Mouse (Mus musculus) liver, embryonic 14.5 days (tissue): Measurements from ENCODE around the gene Atg101. TPM values are rescaled to one million over a fixed set of nuclear protein-coding genes. Genes with fewer than 3 reads are reported as not detected.

Experiments used
- ATAC-seq: fragments of 200-750 bp; cut with Nextera tagmentation; 2 replicates; pipeline ENCODE4 v1.8.0; 2017; ENCODE audit warnings: moderate number of reproducible peaks, mild to moderate bottlenecking, moderate library complexity; ENCODE audit not compliant: insufficient read depth
- DNase-seq, 3 experiments: peaks; one replicate each; pipeline ENCODE4 v3.0.0-alpha.2; 2012 to 2013; ENCODE audit warnings: low read depth in 3 of 3, low spot score in 3 of 3
- H3K27ac ChIP-seq: fragments of 300-500 bp; sonication (generic); 2 replicates; pipeline ENCODE4 v1.5.1; 2014; ENCODE audit warnings: moderate library complexity, mild to moderate bottlenecking, control low read depth, inconsistent platforms
- H3K27me3 ChIP-seq: fragments of 300-500 bp; sonication (generic); 2 replicates; pipeline ENCODE4 v1.6.1; 2014; ENCODE audit warnings: mild to moderate bottlenecking, low read length, moderate library complexity; ENCODE audit not compliant: control insufficient read depth, insufficient read depth
- H3K36me3 ChIP-seq: fragments of 300-500 bp; sonication (generic); replicated peaks from 2 replicates; pipeline ENCODE4 v1.6.1; 2014; ENCODE audit warnings: low read depth; ENCODE audit not compliant: control insufficient read depth, insufficient read depth
- H3K4me1 ChIP-seq, 2 experiments: fragments of 200-500 bp in 1 of 2; fragments of 300-500 bp in 1 of 2; sonication (generic) in 1 of 2; replicated peaks; 2 replicates each; pipeline ENCODE4 v1.6.1; 2012 to 2014; ENCODE audit warnings: antibody characterized with exemption in 1 of 2, inconsistent platforms in 1 of 2, low read length in 1 of 2; ENCODE audit not compliant: control insufficient read depth in 2 of 2, insufficient read depth in 2 of 2
- H3K4me2 ChIP-seq: fragments of 300-500 bp; sonication (generic); 2 replicates; pipeline ENCODE4 v1.6.1; 2014; ENCODE audit warnings: low read depth, mild to moderate bottlenecking, control low read depth, moderate library complexity
- H3K4me3 ChIP-seq, 2 experiments: fragments of 200-500 bp in 1 of 2; fragments of 300-500 bp in 1 of 2; sonication (generic) in 1 of 2; 2 replicates each; pipeline ENCODE4 v1.5.1; 2012 to 2014; ENCODE audit warnings: low read depth in 2 of 2, low read length in 2 of 2, mild to moderate bottlenecking in 2 of 2, control low read depth in 1 of 2, inconsistent platforms in 1 of 2, moderate library complexity in 1 of 2; ENCODE audit not compliant: insufficient read depth in 1 of 2
- H3K9ac ChIP-seq: fragments of 300-500 bp; sonication (generic); replicated peaks from 2 replicates; pipeline ENCODE4 v1.6.1; 2014; ENCODE audit warnings: mild to moderate bottlenecking, control low read depth, moderate library complexity
- H3K9me3 ChIP-seq: fragments of 300-500 bp; sonication (generic); 2 replicates; pipeline ENCODE4 v1.6.1; 2016; ENCODE audit warnings: low read length, mixed read lengths; ENCODE audit not compliant: control insufficient read depth
- CTCF ChIP-seq: IDR thresholded peaks from 2 replicates; pipeline ENCODE4 v1.5.1; 2016; ENCODE audit warnings: antibody characterized with exemption, low read depth, control low read depth
- EP300 ChIP-seq: IDR thresholded peaks from 2 replicates; pipeline ENCODE4 v1.6.1; 2016; ENCODE audit warnings: antibody characterized with exemption, low read depth
- WGBS: fragments of 180-500 bp; shearing (Covaris S2); extraction: QIAGEN DNeasy Blood & Tissue Kit; methylation state at CpG from one replicate; pipeline ENCODE4 v1.1.7; 2014; ENCODE audit not compliant: insufficient replicate concordance; 5-methylcytosine and 5-hydroxymethylcytosine counted together
- polyA plus RNA-seq, 2 experiments: library from polyadenylated mRNA; depleted of rRNA in 1 of 2; stranded (reverse) in 1 of 2; unstranded in 1 of 2; fragments of >200 nt; fragmentation: Nextera tagmentation in 1 of 2; extraction: Ambion mirVana in 1 of 2; gene quantifications; 2 replicates each; pipeline versions ENCODE4 v1.2.1 to v1.2.3; 2012 to 2014

Gene Atg101
- polyA plus RNA-seq, 2 experiments, result 17.2 to 23.7 TPM

DNA sequence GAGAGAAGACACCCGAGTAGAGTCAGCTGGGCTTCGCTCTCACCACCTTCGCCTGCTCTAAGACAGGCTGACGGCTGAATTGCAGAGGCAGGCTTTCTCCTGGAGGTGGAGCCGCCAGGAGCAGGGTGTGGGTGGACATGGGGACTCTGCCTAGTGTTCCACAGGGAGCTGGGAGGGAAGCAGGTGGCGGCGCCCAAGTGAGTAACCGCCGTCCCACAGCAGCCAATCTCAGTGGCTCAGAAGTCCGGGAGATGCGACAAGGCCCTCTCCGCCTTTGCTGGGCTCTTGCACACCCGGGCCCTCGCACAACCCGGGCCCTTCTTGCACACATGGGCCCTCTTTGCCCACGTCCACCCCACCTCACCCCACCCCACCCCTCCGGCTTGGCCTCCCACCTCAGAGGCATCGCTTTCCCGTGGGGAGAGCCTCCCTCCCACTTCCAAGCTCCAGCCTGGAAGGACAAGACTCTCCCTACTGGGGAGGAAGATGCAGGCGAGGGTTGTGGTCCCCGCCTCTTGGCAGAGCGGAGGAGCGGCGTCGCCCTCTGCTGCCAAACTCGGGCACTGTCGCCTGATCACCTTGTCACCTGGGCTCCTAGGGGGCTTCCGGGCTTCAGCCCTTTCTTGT lies 45.1 kb upstream of the Atg101 start:
- Histone ChIP-seq H3K27ac (no peak overlapping the region), H3K4me2 (no peak overlapping the region), H3K4me1 (peaks cover 0 to 4% of the 10 kb centered on the region in 2 experiments; a peak in 2 of 4 replicates), H3K9ac (no peak overlapping the region), H3K9me3 (no peaks in the 10 kb centered on the region), H3K36me3 (no peaks in the 10 kb centered on the region), H3K4me3 (no peak overlapping the region), H3K27me3 (no peaks in the 10 kb centered on the region; the same call in 1 of the 2 replicates)
- TF ChIP-seq EP300 (no peak), CTCF (peak; percentile 62)
- ATAC-seq (no peak), DNase-seq (no peak)
- 11% methylated on average over 28 of the region's 28 CpGs for WGBS

DNA sequence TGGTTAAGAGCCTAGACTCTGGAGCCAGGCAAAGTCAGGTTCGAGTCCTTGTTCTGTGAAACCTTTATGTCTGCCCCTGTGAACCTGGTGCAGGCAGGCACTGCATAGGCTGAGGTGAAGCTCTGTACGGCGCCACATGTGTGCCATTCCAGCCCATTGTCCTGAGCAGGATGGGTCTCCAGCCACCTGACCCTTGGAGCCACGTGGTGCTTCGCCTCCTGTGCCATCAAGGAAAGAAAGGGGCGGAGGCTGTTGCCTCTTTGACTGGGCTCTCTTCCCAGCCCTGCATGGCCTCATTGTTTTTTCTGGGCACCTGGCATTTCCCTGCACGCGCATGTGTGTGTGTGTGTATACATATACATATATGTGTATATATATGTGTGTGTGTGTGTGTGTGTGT lies 44.3 kb upstream of the Atg101 start:
- no peak for ATAC-seq
- Histone ChIP-seq H3K9ac (no peak overlapping the region), H3K4me2 (no peak overlapping the region), H3K36me3 (no peaks in the 10 kb centered on the region), H3K4me3 (no peak overlapping the region), H3K27ac (no peak overlapping the region), H3K4me1 (peaks cover 0 to 4% of the 10 kb centered on the region in 2 experiments; a peak in 2 of 4 replicates), H3K27me3 (no peaks in the 10 kb centered on the region; the same call in 1 of the 2 replicates), H3K9me3 (no peaks in the 10 kb centered on the region)
- DNase-seq, result no peak
- TF ChIP-seq CTCF, result no peak
- no peak for TF ChIP-seq EP300
- 58% methylated on average over 8 of the region's 8 CpGs for WGBS

DNA sequence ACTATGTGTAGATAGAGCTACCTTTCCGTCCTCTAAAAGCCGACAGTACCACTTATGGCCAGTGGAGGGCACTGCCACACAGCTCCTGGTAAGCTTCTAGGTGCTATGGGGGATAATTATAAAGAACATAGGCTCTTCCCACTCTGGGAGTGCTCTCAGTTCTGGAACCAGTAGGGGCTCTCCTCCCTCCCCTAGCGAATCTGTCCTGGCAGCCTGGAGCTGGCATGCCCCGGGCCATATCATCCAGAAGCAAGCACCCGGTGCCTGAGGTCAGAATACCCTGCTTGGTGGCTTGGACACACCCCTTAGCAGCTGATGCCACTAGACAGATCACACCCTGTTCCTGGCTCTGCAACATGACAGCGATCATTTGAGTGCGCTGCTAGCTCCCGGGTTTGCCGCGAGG lies 43.3 kb upstream of the Atg101 start:
- ATAC-seq (peak; percentile 57), DNase-seq (peak; percentile 45 to 60 (median 51))
- H3K27ac ChIP-seq, result no peak overlapping the region
- no peaks in the 10 kb centered on the region; the same call in 1 of the 2 replicates for H3K27me3 ChIP-seq
- no peaks in the 10 kb centered on the region for H3K36me3 ChIP-seq
- H3K4me1 ChIP-seq, result peaks cover 0 to 5% of the 10 kb centered on the region in 2 experiments; a peak in 3 of 4 replicates
- H3K4me2 ChIP-seq, result peak overlapping the region; percentile 33
- no peaks in the 10 kb centered on the region for H3K9me3 ChIP-seq
- TF ChIP-seq CTCF (peak; percentile 86), EP300 (no peak)
- 3% methylated on average over 10 of the region's 10 CpGs for WGBS
- no peak overlapping the region for H3K4me3 ChIP-seq
- H3K9ac ChIP-seq, result no peak overlapping the region

DNA sequence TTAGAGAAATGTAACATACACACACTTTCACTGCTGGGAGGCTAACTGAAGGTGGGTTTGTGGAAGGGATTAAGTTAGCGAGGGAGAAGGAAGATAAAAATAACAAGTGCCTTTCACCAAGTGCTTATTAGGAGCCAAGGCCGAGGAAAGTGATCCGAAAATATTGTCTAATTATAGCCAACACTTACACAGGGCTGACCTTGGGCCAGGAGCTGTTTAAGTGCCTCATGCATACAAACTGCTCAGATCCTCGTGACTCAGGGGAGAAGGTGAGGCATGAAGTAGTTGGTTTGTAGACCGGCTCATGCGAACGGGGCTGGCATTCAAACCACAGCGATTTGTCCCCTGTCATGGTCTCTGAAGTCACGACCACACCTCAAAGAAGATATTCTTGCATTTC lies 42.8 kb upstream of the Atg101 start:
- no peak for TF ChIP-seq EP300
- TF ChIP-seq CTCF, result no peak
- H3K4me1 ChIP-seq, result peaks cover 0 to 8% of the 10 kb centered on the region in 2 experiments; a peak in 3 of 4 replicates
- H3K4me3 ChIP-seq, result no peak overlapping the region
- H3K27me3 ChIP-seq, result no peaks in the 10 kb centered on the region; the same call in 1 of the 2 replicates
- DNase-seq (no peak), ATAC-seq (no peak)
- no peak overlapping the region for H3K9ac ChIP-seq
- H3K9me3 ChIP-seq, result no peaks in the 10 kb centered on the region
- no peaks in the 10 kb centered on the region for H3K36me3 ChIP-seq
- peak overlapping the region; percentile 33 for H3K4me2 ChIP-seq
- H3K27ac ChIP-seq, result no peak overlapping the region
- WGBS, result 35% methylated on average over 9 of the region's 9 CpGs

DNA sequence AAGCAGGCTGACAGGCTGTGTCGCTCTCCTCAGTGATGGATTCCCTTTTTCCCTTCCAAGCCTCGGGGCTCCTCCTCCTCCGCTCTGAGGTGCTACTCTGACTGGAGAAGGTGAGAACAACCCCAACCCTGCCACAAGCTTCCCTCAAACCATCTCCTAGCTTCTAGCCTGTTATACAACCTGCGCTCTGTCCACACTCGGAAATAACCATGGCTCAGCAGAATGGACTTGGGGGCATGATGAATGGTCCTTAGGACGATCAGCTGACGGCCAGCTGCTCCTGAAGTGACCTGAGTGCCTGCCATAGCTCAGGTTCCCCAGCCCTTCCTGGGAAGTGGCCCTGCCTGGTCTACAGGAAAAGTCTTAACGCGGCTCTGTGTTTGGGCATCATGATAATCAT lies 42.2 kb upstream of the Atg101 start:
- Histone ChIP-seq H3K9me3 (no peaks in the 10 kb centered on the region), H3K27me3 (no peaks in the 10 kb centered on the region; the same call in 1 of the 2 replicates), H3K4me3 (no peak overlapping the region), H3K4me1 (peaks cover 0 to 9% of the 10 kb centered on the region in 2 experiments; a peak in 3 of 4 replicates), H3K9ac (no peak overlapping the region), H3K4me2 (no peak overlapping the region), H3K36me3 (no peaks in the 10 kb centered on the region), H3K27ac (no peak overlapping the region)
- 54% methylated on average over 9 of the region's 9 CpGs for WGBS
- ATAC-seq (no peak), DNase-seq (no peak)
- TF ChIP-seq CTCF, result no peak
- TF ChIP-seq EP300, result no peak
